Mouse (Mus musculus) CH12.LX (cell line): ENCODE data around the gene Trdmt1.

ENCODE experiments used
- CTCF ChIP-seq, 2 experiments: IDR thresholded peaks in 1 of 2; conservative IDR thresholded peaks in 1 of 2; 2 replicates each; pipeline ENCODE4 v1.5.1; 2011 to 2012; ENCODE audit warnings: low read depth in 2 of 2, low read length in 2 of 2, improper control_type of control experiment in 1 of 2, inconsistent platforms in 1 of 2, mild to moderate bottlenecking in 1 of 2, moderate library complexity in 1 of 2
- EP300 ChIP-seq: IDR thresholded peaks from 2 replicates; pipeline ENCODE4 v1.6.1; 2011; ENCODE audit warnings: low read length, improper control_type of control experiment
- HCFC1 ChIP-seq: IDR thresholded peaks from 2 replicates; pipeline ENCODE4 v1.6.1; 2012; ENCODE audit warnings: low read depth, mild to moderate bottlenecking, inconsistent platforms, low read length, improper control_type of control experiment
- MAFK ChIP-seq: IDR thresholded peaks from 2 replicates; pipeline ENCODE4 v1.6.1; 2011; ENCODE audit warnings: low read length, improper control_type of control experiment; ENCODE audit not compliant: insufficient replicate concordance
- MXI1 ChIP-seq: IDR thresholded peaks from 2 replicates; pipeline ENCODE4 v1.6.1; 2011; ENCODE audit warnings: mild to moderate bottlenecking, low read depth, low read length, improper control_type of control experiment
- NELFE ChIP-seq: IDR thresholded peaks from 2 replicates; pipeline ENCODE4 v1.6.1; 2011; ENCODE audit warnings: low read depth, low read length, improper control_type of control experiment
- POLR2A ChIP-seq: IDR thresholded peaks from 2 replicates; pipeline ENCODE4 v1.6.1; 2011; ENCODE audit warnings: low read depth, mild to moderate bottlenecking, improper control_type of control experiment, low read length
- POLR2AphosphoS2 ChIP-seq: IDR thresholded peaks from 2 replicates; pipeline ENCODE4 v1.6.1; 2011; ENCODE audit warnings: low read depth, low read length, improper control_type of control experiment
- RCOR1 ChIP-seq: conservative IDR thresholded peaks from 2 replicates; pipeline ENCODE4 v1.6.1; 2012; ENCODE audit warnings: low read depth, mild to moderate bottlenecking, inconsistent platforms, low read length, improper control_type of control experiment
- SMC3 ChIP-seq: IDR thresholded peaks from 2 replicates; pipeline ENCODE4 v1.6.1; 2011; ENCODE audit warnings: low read depth, low read length, improper control_type of control experiment
- UBTF ChIP-seq: IDR thresholded peaks from 2 replicates; pipeline ENCODE4 v1.6.1; 2012; ENCODE audit warnings: low read depth, mild to moderate bottlenecking, inconsistent platforms, low read length, improper control_type of control experiment, moderate library complexity
- ZKSCAN1 ChIP-seq: IDR thresholded peaks from 2 replicates; pipeline ENCODE4 v1.6.1; 2012; ENCODE audit warnings: low read depth, inconsistent platforms, low read length, improper control_type of control experiment, borderline replicate concordance
- ZNF384 ChIP-seq: IDR thresholded peaks from 2 replicates; pipeline ENCODE4 v1.6.1; 2012; ENCODE audit warnings: low read depth, low read length, improper control_type of control experiment, inconsistent platforms

DNA sequence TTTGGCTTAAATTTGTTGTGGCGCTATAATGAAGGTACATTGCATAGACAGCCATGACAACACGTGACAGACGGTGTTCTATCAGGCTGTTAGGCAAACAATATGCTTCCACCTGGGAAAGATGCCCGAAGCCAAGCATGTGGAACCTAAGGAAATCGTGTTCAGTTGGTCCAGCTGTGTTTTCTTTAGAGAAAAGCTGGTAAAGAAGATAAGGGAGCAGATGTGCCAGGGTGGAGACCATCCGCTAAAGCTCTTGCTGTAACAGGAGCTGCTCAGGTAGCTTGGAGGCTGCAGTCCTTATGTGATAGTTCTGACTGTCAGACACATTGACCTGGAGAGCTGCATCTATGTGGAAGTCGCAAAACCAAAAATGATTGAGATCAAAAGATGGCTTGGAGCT lies 45.3 kb downstream of the Trdmt1 start:
- TF ChIP-seq NELFE (no peak), EP300 (no peak), POLR2AphosphoS2 (no peak), POLR2A (no peak), MXI1 (no peak), MAFK (no peak), ZKSCAN1 (no peak), CTCF (conservative IDR thresholded peaks at IDR 0.05 in 1 of 2, IDR thresholded peaks at IDR 0.05 in 1 of 2; ENCODE audit: low read depth in 2 of 2, low read length in 2 of 2) (no peak), HCFC1 (no peak), SMC3 (no peak), ZNF384 (no peak), RCOR1 (no peak), UBTF (no peak)
